Mouse (Mus musculus) MEL (cell line): ENCODE results near the gene Tmem132c. TPM values are rescaled to one million over a fixed set of nuclear protein-coding genes. Genes with fewer than 3 reads are reported as not detected.

Experiments used
- DNase-seq: peaks from one replicate; pipeline ENCODE4 v3.0.0; 2011; ENCODE audit warnings: low read depth, low spot score
- H3K27ac ChIP-seq: 2 replicates; pipeline ENCODE4 v1.5.1; 2012; ENCODE audit warnings: low read depth, mild to moderate bottlenecking, control low read depth, low read length, moderate library complexity; ENCODE audit not compliant: control insufficient read depth
- H3K27me3 ChIP-seq, 2 experiments: fragments of 150-350 bp in 1 of 2; sonication (generic) in 1 of 2; 2 replicates each; pipeline ENCODE4 v1.6.1; 2012; ENCODE audit warnings: low read length in 2 of 2, mild to moderate bottlenecking in 2 of 2, improper control_type of control experiment in 1 of 2, moderate library complexity in 1 of 2; ENCODE audit not compliant: insufficient read depth in 2 of 2, control insufficient read depth in 1 of 2
- H3K36me3 ChIP-seq, 2 experiments: 2 replicates each; pipeline ENCODE4 v1.6.1; 2012 to 2014; ENCODE audit warnings: low read length in 2 of 2, improper control_type of control experiment in 1 of 2, inconsistent platforms in 1 of 2, mild to moderate bottlenecking in 1 of 2; ENCODE audit not compliant: insufficient read depth in 2 of 2, control insufficient read depth in 1 of 2
- H3K4me1 ChIP-seq, 2 experiments: fragments of 150-350 bp in 1 of 2; sonication (generic) in 1 of 2; 2 replicates each; pipeline ENCODE4 v1.6.1; 2012; ENCODE audit warnings: low read length in 2 of 2, improper control_type of control experiment in 1 of 2, mild to moderate bottlenecking in 1 of 2; ENCODE audit not compliant: insufficient read depth in 2 of 2, control insufficient read depth in 1 of 2
- H3K4me3 ChIP-seq, 2 experiments: fragments of 150-350 bp in 1 of 2; sonication (generic) in 1 of 2; 2 replicates each; pipeline ENCODE4 v1.5.1; 2012; ENCODE audit warnings: low read depth in 2 of 2, low read length in 2 of 2, mild to moderate bottlenecking in 2 of 2, moderate library complexity in 2 of 2, control low read depth in 1 of 2, improper control_type of control experiment in 1 of 2; ENCODE audit not compliant: control insufficient read depth in 1 of 2, insufficient read depth in 1 of 2
- H3K79me2 ChIP-seq: 2 replicates; pipeline ENCODE4 v1.6.1; 2012; ENCODE audit warnings: mild to moderate bottlenecking, low read length, moderate library complexity; ENCODE audit not compliant: control insufficient read depth, poor library complexity, insufficient read depth
- H3K9ac ChIP-seq: 2 replicates; pipeline ENCODE4 v1.6.1; 2012; ENCODE audit warnings: low read depth, mild to moderate bottlenecking, control low read depth, low read length, moderate library complexity; ENCODE audit not compliant: control insufficient read depth, poor library complexity, severe bottlenecking
- H3K9me3 ChIP-seq: fragments of 150-350 bp; sonication (generic); replicated peaks from 2 replicates; pipeline ENCODE4 v1.6.1; 2012; ENCODE audit warnings: mild to moderate bottlenecking, low read length, improper control_type of control experiment, moderate library complexity; ENCODE audit not compliant: insufficient read depth
- BHLHE40 ChIP-seq: IDR thresholded peaks from 2 replicates; pipeline ENCODE4 v1.6.1; 2012; ENCODE audit warnings: low read depth, mild to moderate bottlenecking, inconsistent platforms, low read length, improper control_type of control experiment, borderline replicate concordance
- CHD2 ChIP-seq: IDR thresholded peaks from 2 replicates; pipeline ENCODE4 v1.6.1; 2011; ENCODE audit warnings: low read length, improper control_type of control experiment
- CTCF ChIP-seq, 3 experiments: IDR thresholded peaks in 2 of 3; conservative IDR thresholded peaks in 1 of 3; 2 replicates each; pipeline ENCODE4 v1.5.1; 2011 to 2012; ENCODE audit warnings: low read length in 3 of 3, low read depth in 2 of 3, mild to moderate bottlenecking in 2 of 3, improper control_type of control experiment in 1 of 3, inconsistent platforms in 1 of 3, mixed read lengths in 1 of 3, moderate library complexity in 1 of 3; ENCODE audit not compliant: control insufficient read depth in 1 of 3, insufficient read depth in 1 of 3, poor library complexity in 1 of 3, severe bottlenecking in 1 of 3
- ELF1 ChIP-seq: IDR thresholded peaks from 2 replicates; pipeline ENCODE4 v1.6.1; 2014; ENCODE audit warnings: low read depth, mild to moderate bottlenecking, inconsistent platforms, low read length, improper control_type of control experiment, moderate library complexity
- EP300 ChIP-seq, 2 experiments: IDR thresholded peaks; 2 replicates each; pipeline ENCODE4 v1.6.1; 2011; ENCODE audit warnings: improper control_type of control experiment in 2 of 2, low read length in 2 of 2, low read depth in 1 of 2, mild to moderate bottlenecking in 1 of 2
- ETS1 ChIP-seq: IDR thresholded peaks from 2 replicates; pipeline ENCODE4 v1.6.1; 2012; ENCODE audit warnings: low read depth, mild to moderate bottlenecking, inconsistent platforms, low read length, improper control_type of control experiment, moderate library complexity
- GABPA ChIP-seq: IDR thresholded peaks from 2 replicates; pipeline ENCODE4 v1.6.1; 2012; ENCODE audit warnings: low read depth, mild to moderate bottlenecking, inconsistent platforms, low read length, improper control_type of control experiment, moderate library complexity
- GATA1 ChIP-seq: IDR thresholded peaks from 2 replicates; pipeline ENCODE4 v1.6.1; 2011; ENCODE audit warnings: low read depth, low read length, improper control_type of control experiment
- KAT2A ChIP-seq: conservative IDR thresholded peaks from 2 replicates; pipeline ENCODE4 v1.6.1; 2012; ENCODE audit warnings: low read depth, low read length, improper control_type of control experiment, inconsistent platforms
- MAZ ChIP-seq: IDR thresholded peaks from 2 replicates; pipeline ENCODE4 v1.6.1; 2012; ENCODE audit warnings: low read depth, mild to moderate bottlenecking, inconsistent platforms, low read length, improper control_type of control experiment
- MEF2A ChIP-seq: IDR thresholded peaks from 2 replicates; pipeline ENCODE4 v1.6.1; 2014; ENCODE audit warnings: low read depth, mild to moderate bottlenecking, inconsistent platforms, low read length, improper control_type of control experiment; ENCODE audit not compliant: poor library complexity, insufficient replicate concordance, severe bottlenecking; ENCODE audit errors: extremely low read depth
- MYB ChIP-seq: IDR thresholded peaks from 2 replicates; pipeline ENCODE4 v1.6.1; 2011; ENCODE audit warnings: mild to moderate bottlenecking, low read depth, low read length, improper control_type of control experiment
- POLR2A ChIP-seq, 2 experiments: IDR thresholded peaks; 2 replicates each; pipeline ENCODE4 v1.6.1; 2011 to 2012; ENCODE audit warnings: low read length in 2 of 2, mild to moderate bottlenecking in 2 of 2, control low read depth in 1 of 2, improper control_type of control experiment in 1 of 2, low read depth in 1 of 2, moderate library complexity in 1 of 2; ENCODE audit not compliant: control insufficient read depth in 1 of 2, insufficient read depth in 1 of 2, poor library complexity in 1 of 2
- RAD21 ChIP-seq: IDR thresholded peaks from 2 replicates; pipeline ENCODE4 v1.6.1; 2011; ENCODE audit warnings: mild to moderate bottlenecking, low read depth, low read length, improper control_type of control experiment
- RCOR1 ChIP-seq: IDR thresholded peaks from 2 replicates; pipeline ENCODE4 v1.6.1; 2012; ENCODE audit warnings: low read depth, mild to moderate bottlenecking, inconsistent platforms, low read length, improper control_type of control experiment
- SIN3A ChIP-seq: IDR thresholded peaks from 2 replicates; pipeline ENCODE4 v1.6.1; 2012; ENCODE audit warnings: low read length, improper control_type of control experiment, inconsistent platforms
- SMC3 ChIP-seq: IDR thresholded peaks from 2 replicates; pipeline ENCODE4 v1.6.1; 2011; ENCODE audit warnings: low read depth, low read length, improper control_type of control experiment
- TAL1 ChIP-seq: IDR thresholded peaks from 2 replicates; pipeline ENCODE4 v1.6.1; 2012; ENCODE audit warnings: mild to moderate bottlenecking, inconsistent platforms, low read length, moderate library complexity, mixed read lengths
- TCF12 ChIP-seq: IDR thresholded peaks from 2 replicates; pipeline ENCODE4 v1.6.1; 2014; ENCODE audit warnings: low read depth, mild to moderate bottlenecking, inconsistent platforms, low read length, improper control_type of control experiment, moderate library complexity
- USF1 ChIP-seq: IDR thresholded peaks from 2 replicates; pipeline ENCODE4 v1.6.1; 2014; ENCODE audit warnings: low read depth, mild to moderate bottlenecking, inconsistent platforms, low read length, improper control_type of control experiment, moderate library complexity
- USF2 ChIP-seq, 2 experiments: IDR thresholded peaks; 2 replicates each; pipeline ENCODE4 v1.6.1; 2011 to 2012; ENCODE audit warnings: improper control_type of control experiment in 2 of 2, low read length in 2 of 2, borderline replicate concordance in 1 of 2, inconsistent platforms in 1 of 2, low read depth in 1 of 2, mild to moderate bottlenecking in 1 of 2; ENCODE audit not compliant: insufficient read depth in 1 of 2
- ZMIZ1 ChIP-seq: IDR thresholded peaks from 2 replicates; pipeline ENCODE4 v1.6.1; 2012; ENCODE audit warnings: low read depth, mild to moderate bottlenecking, inconsistent platforms, low read length, improper control_type of control experiment, moderate library complexity
- ZNF384 ChIP-seq: IDR thresholded peaks from 2 replicates; pipeline ENCODE4 v1.6.1; 2012; ENCODE audit warnings: low read depth, mild to moderate bottlenecking, inconsistent platforms, low read length, improper control_type of control experiment
- polyA plus RNA-seq, 2 experiments: library from polyadenylated mRNA; stranded (reverse) in 1 of 2; unstranded in 1 of 2; fragments of >175 nt in 1 of 2; fragments of >200 nt in 1 of 2; gene quantifications; 2 replicates each; pipeline versions ENCODE4 v1.2.1 to v1.2.4; 2012; ENCODE audit warnings: low replicate concordance in 2 of 2, low read depth in 1 of 2; ENCODE audit not compliant: insufficient read length in 2 of 2, insufficient read depth in 1 of 2, missing spikeins in 1 of 2
- total RNA-seq: library from RNA; depleted of rRNA; stranded (reverse); fragments of 300-350 nt; gene quantifications from 2 replicates; pipeline ENCODE4 v1.2.3, GENCODE M21; 2012

Tmem132c gene
- total and polyA plus RNA-seq, 3 experiments: not detected

DNA sequence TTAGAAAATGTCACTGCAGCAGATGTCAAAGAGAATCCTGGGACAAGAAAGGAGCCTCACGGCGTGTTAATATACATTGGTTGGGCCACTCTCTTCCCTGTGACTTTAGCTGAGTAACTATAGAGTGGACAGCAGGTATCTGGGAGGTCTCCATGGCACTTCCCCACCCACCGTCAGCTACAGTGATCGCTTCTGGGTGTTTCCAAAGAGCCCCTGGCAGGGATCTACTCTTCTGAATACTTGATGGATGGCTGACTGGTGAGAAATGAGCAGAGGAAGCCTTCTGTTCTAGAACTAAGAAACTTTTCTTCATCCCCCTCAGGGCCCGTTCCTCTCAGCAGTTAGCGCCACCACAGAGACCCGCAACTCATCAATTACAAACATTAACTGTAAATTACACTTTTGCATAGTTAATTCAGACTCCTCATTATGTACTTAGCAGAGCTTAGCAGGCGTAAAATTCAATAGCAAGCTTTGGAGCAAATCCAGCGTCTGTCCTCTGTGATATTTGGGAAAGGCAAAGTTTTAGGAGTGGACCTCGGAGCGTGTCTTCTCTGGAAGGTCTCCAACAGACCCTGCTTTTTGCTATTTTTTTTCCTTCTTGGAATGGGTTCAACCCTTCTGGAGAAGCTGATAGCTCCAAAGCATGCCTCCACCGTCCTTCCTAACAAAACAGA lies 257.7 kb downstream of the Tmem132c start:
- TF ChIP-seq GABPA (no peak), EP300 (IDR thresholded peaks at IDR 0.05; ENCODE audit: low read depth in 1 of 2, low read length in 2 of 2) (no peak), ZMIZ1 (no peak), CTCF (IDR thresholded peaks at IDR 0.05 in 2 of 3, conservative IDR thresholded peaks at IDR 0.05 in 1 of 3; ENCODE audit: control insufficient read depth in 1 of 3, insufficient read depth in 1 of 3, low read depth in 2 of 3, low read length in 3 of 3, poor library complexity in 1 of 3, severe bottlenecking in 1 of 3) (no peak), MEF2A (no peak), POLR2A (IDR thresholded peaks at IDR 0.05; ENCODE audit: control insufficient read depth in 1 of 2, insufficient read depth in 1 of 2, low read depth in 1 of 2, low read length in 2 of 2, poor library complexity in 1 of 2) (no peak), RCOR1 (no peak), ETS1 (no peak), SIN3A (no peak), GATA1 (no peak), RAD21 (no peak), USF2 (IDR thresholded peaks at IDR 0.05; ENCODE audit: borderline replicate concordance in 1 of 2, insufficient read depth in 1 of 2, low read depth in 1 of 2, low read length in 2 of 2) (no peak), SMC3 (no peak)
- TF ChIP-seq, all 39 proteins: peak for 0
- H3K4me3 ChIP-seq: no peak overlapping the region
- no peak for DNase-seq
- no peak overlapping the region for H3K27ac ChIP-seq
- H3K36me3 ChIP-seq: no peaks in the 10 kb centered on the region
- no peaks in the 10 kb centered on the region for H3K9me3 ChIP-seq
- no peaks in the 10 kb centered on the region for H3K27me3 ChIP-seq
- H3K79me2 ChIP-seq: no peaks in the 10 kb centered on the region
- H3K4me1 ChIP-seq: no peaks in the 10 kb centered on the region
- no peak overlapping the region for H3K9ac ChIP-seq

DNA sequence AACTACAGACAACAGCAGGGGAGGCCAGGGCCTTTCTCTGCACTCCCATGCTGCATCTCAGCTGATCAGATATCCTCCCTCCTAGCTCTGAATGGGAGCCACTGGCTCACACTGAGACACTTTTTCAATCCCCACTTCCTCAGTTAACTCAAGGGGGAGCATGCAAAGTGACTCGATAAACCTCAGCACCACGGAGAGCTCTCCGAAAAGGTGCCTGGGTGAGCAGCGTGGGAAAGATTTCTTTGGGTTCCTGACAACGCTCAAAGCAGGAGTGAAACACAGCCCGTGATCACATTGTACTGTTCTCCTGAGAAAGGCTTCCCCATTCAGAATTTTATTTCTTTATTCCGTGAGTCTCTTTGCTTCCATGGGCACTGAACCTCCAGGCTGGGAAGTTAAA lies 261.2 kb downstream of the Tmem132c start:
- Histone ChIP-seq H3K36me3 (no peaks in the 10 kb centered on the region), H3K27me3 (no peaks in the 10 kb centered on the region), H3K4me1 (no peaks in the 10 kb centered on the region), H3K79me2 (no peaks in the 10 kb centered on the region), H3K9me3 (no peaks in the 10 kb centered on the region), H3K27ac (no peak overlapping the region), H3K9ac (no peak overlapping the region), H3K4me3 (no peak overlapping the region)
- TF ChIP-seq GABPA (no peak), MYB (no peak), GATA1 (no peak), BHLHE40 (no peak), TAL1 (no peak), ELF1 (no peak), EP300 (IDR thresholded peaks at IDR 0.05; ENCODE audit: low read depth in 1 of 2, low read length in 2 of 2) (no peak), RCOR1 (no peak), USF1 (no peak), ZNF384 (no peak), CHD2 (no peak), ZMIZ1 (no peak), TCF12 (no peak), SIN3A (no peak), KAT2A (no peak), MAZ (no peak)
- DNase-seq: no peak
